Mouse (Mus musculus) A20 (cell line): ENCODE results near the gene Lingo4.

ENCODE experiments used
- DNase-seq: peaks from one replicate; pipeline ENCODE4 v3.0.0-alpha.2; 2011; ENCODE audit warnings: low read depth, low spot score

Gene Lingo4

GRCm38 (mm10) chr3:94398217-94398616 lies at the start of gene Lingo4:
Gene Lingo4 (plus strand): TSS chr3:94398517.
- no peak for DNase-seq

DNA sequence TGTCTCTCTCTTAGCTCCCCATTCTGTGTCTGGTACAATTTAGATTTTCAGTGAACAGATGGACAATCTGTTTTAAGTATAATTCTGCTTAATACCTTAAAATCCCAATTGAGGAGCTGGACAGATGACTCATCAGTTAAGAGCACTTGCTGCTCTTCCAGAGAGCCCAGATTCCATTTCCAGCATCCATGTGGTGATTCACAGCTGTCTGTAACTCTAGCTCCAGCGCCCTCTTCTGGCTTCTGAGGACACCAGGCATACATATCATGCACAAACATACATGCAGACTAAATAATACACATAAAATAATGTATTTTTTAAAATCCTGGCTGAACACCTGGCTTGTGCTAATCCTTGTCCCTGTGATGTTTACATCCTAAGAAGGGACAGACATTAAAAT lies 37.5 kb upstream of the Lingo4 start:
- DNase-seq: peak; percentile 12

DNA sequence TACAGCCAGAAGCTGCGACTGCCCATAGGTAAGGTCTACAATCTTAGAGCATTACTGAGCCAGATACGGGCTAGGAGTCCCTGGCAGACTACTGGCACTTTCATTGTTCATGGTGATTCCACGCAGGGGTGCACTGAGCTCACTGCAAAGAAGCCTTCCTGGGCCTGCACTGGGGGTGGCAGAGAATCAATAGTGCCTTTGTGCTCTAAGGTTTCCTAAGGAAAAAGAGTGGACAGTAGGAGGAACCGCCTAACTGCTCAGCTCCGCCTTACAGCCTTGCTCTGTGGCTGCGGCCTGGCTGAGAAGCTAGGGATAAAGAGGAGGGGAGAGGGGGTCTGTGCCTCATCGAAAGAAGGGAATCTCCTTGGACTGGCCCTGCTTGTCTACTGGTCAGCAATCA lies 36.2 kb upstream of the Lingo4 start, which contains the start of gene C2cd4d:
Gene C2cd4d, plus strand, starts transcription at position 301 of the 400 bp plus-strand sequence.
- no peak for DNase-seq

- no peak for DNase-seq
Observed at GRCm38 (mm10) chr3:94363291-94364153, 34.8 kb upstream of the Lingo4 start.

DNA sequence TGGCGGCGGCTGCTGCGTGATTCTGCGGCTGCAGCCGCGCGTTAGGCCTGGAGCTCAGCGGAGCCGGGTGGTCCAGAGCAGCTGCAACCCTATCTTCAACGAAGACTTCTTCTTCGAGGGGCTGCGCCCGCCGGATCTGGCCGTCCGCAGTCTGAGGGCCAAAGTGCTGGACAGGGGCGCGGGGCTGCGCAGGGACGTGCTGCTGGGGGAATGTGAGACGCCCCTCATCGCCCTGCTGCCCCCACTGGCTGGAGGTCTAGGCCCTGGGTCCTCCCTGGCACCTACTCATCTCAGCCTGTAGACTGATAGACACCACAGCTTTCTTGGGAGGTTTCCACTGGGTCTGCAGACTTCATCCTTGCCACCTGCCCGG lies 34.2 kb upstream of the Lingo4 start:
- DNase-seq: no peak

- DNase-seq: peak; percentile 83
Observed at GRCm38 (mm10) chr3:94366761-94367160, 31.6 kb upstream of the Lingo4 start.

- no peak for DNase-seq
Observed at GRCm38 (mm10) chr3:94367511-94367910, 30.8 kb upstream of the Lingo4 start.

DNA sequence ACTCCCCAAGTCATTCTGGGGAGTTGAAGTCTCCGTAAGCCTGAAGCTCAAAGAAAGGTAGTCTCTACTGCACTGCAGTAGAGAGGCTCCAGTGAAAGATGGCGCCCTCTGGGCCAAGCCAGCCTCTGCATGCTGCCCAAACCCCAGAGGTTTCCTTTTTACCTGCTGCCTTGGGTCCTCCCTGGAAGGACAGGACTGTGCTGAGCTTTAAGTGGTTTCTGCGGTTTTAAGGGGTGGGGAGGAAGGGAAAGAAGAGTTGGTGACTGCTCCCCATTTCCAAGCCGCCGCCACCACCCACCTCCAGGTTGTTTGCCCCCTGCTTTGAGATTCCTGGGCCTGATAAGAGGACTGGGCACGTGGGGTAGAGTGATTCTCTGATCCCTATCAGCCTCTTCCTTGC lies 29.7 kb upstream of the Lingo4 start:
- DNase-seq: no peak

- no peak for DNase-seq
Observed at GRCm38 (mm10) chr3:94369709-94370108, 28.6 kb upstream of the Lingo4 start.

- DNase-seq: no peak
Observed at GRCm38 (mm10) chr3:94371637-94372036, 26.7 kb upstream of the Lingo4 start.

GRCm38 (mm10) chr3:94372038-94372437 lies 26.3 kb upstream of the Lingo4 start:
- DNase-seq: no peak

GRCm38 (mm10) chr3:94372641-94373040 lies 25.7 kb upstream of the Lingo4 start, which contains the start of gene Rorc:
Gene Rorc (plus strand): TSS chr3:94372794.
- DNase-seq: no peak

GRCm38 (mm10) chr3:94373090-94373489 lies 25.2 kb upstream of the Lingo4 start:
- no peak for DNase-seq

GRCm38 (mm10) chr3:94373597-94374011 lies 24.7 kb upstream of the Lingo4 start:
- DNase-seq: no peak

DNA sequence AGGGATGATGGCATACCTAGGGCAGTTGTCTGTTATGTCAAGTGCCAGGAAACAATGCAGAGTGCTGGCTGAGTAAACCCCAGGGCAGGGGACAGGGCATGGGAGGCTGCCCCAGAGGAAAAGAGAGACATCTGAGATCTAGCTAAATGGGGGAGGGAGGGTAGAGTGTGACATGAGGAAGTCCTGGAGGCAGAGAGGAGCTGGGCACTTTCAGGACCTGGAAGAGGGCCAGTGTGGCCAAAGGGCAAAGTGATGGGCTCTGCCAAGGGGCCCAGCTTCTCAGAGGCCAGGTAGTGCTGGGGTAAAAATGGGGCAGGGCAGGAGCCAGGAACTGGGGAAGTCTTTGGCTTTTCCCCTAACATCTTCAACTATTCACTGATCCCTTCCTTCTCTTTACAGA lies 23.7 kb upstream of the Lingo4 start:
- no peak for DNase-seq

- no peak for DNase-seq
Observed at GRCm38 (mm10) chr3:94375146-94375545, 23.2 kb upstream of the Lingo4 start.

DNA sequence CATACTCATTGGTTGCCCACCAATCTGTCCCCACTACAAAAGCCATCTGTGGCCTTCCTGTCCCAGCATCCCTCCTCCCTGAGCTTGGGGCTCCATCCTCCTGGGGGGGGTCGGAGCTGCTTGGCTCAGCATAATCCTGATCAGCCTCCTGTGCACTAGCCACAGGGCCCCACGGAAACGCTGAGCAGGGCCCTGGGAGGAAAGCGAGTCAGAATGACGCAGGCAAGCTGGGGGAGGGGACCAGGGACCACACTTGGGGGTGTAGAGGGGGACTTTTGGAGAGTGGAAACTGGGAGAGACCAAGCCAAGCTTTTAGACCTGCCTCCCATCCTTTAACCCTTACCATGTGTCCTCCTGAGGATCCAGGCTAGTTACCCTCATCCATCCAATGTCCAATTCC lies 22.5 kb upstream of the Lingo4 start:
- no peak for DNase-seq

- DNase-seq: no peak
Observed at GRCm38 (mm10) chr3:94377028-94377923, 21.0 kb upstream of the Lingo4 start.

DNA sequence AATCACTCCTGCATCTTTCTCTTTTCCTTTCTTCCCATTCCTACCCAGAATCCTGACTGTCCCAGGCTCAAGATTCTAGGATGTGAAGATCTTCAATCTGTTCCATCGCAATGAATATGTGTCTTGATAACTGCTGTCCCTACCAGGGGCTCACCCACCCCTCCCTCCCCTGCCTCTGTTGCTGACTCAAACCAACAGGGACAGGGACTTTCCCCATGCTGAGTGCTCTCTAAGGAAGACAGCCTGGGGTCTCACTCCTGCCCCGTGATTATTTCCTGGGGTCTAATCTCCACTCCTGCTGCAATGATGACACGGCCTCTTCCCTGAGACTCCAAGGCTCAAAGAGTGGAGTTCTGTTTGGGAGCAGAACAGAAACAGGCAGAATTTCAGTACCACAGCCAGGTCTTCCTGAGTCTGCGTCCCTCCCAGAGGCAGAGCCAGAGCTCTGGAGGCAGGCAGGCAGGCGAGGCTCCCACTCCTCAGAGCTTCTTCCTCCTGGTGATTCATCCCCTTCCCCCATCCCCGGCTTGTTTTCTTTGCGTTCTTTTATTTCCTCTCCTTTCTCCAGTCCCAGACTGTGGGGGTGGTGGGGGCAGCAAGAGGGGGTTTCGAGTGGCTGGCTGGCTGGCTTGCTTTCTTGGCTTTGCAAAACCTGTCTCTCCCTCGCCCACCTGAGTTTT lies 18.3 kb upstream of the Lingo4 start:
- no peak for DNase-seq

DNA sequence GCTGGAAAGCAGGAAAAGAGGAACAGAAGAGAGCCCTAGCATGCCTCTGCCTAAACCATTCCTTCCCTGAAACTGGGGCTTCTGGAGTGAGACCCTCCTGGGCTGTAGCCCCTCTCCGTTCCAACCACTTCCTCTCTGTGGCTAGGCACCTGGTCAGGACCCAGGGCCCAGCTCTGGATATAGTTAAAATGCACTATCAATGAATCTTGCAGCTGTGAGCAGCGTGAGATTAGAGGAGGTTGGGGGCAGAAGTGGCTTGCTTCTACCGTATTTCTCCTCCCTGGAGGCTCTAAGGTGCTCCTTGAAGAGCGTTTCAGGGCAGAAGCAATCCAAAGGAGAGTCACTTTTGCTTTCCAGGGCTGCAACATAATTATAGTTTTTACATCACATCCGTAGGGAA lies 16.0 kb upstream of the Lingo4 start:
- peak; percentile 10 for DNase-seq

GRCm38 (mm10) chr3:94383476-94383875 lies 14.8 kb upstream of the Lingo4 start:
- DNase-seq: no peak

DNA sequence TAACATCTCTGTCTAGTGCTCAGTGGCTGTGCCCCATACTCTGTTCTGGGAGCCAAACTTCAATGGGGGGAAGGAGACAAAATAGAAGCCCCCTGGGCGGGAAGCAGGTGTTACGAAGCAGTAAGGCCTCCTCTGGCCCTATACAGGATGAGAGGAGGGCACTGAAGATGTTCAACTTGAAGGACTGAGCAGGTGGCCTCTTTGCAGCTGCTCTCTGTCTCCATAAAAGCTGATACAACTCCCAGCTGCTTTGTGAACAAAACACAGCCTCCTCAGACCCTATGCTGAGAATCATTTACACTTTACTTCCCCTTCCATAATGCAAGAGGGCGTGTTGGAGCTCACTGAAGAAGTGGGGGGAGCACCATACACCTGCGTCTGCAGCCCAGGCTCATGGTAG lies 11.6 kb upstream of the Lingo4 start:
- peak; percentile 72 for DNase-seq
